Mouse (Mus musculus): ENCODE measurements around the gene Pnkp. TPM values are rescaled to one million over a fixed set of nuclear protein-coding genes. Genes with fewer than 3 reads are reported as not detected.

Pnkp gene
- polyA plus RNA-seq (2021) = 43.2 TPM

GRCm38 (mm10) chr7:44857042-44857552 lies at the start of gene Pnkp:
Pnkp (plus strand) TSS chr7:44857139.
- POLR2A ChIA-PET = interaction anchor here (0.6 to 2.6 kb wide), 2 partner anchors 11 to 293 kb away, joined by 3 to 9 read pairs; no protein-coding TSS in a partner anchor
- no peak for TF ChIP-seq CTCF (IDR thresholded peaks at IDR 0.05)
- peak; percentile 3 for ATAC-seq
- no peaks in the 10 kb centered on the region for H3K27me3 ChIP-seq
- CTCF ChIA-PET = no interaction called here
- peak; percentile 54 for DNase-seq (ENCODE audit: low read depth, low spot score)
- in situ Hi-C loops (cut with MboI; ENCODE audit: low pct_unique_long_range_greater_than_20kb) = loop anchor here (25.0 kb wide), 1 partner anchor 855 kb away; the partner anchor contains the start of genes Dbp, Fam83e, Rpl18 and Sphk2

GRCm38 (mm10) chr7:44808927-44809326 lies 48.0 kb upstream of the Pnkp start:
- TF ChIP-seq CTCF (IDR thresholded peaks at IDR 0.05) = no peak
- ChIA-PET POLR2A (no interaction called here), CTCF (no interaction called here)
- H3K27me3 ChIP-seq = peaks cover 3% of the 10 kb centered on the region
- in situ Hi-C loops (cut with MboI; ENCODE audit: low pct_unique_long_range_greater_than_20kb) = no loop called here
- ATAC-seq = no peak
- DNase-seq (ENCODE audit: low read depth, low spot score) = no peak

- DNase-seq (ENCODE audit: low read depth, low spot score) (no peak), ATAC-seq (no peak)
- CTCF ChIA-PET = no interaction called here
- no peak for TF ChIP-seq CTCF (IDR thresholded peaks at IDR 0.05)
- H3K27me3 ChIP-seq = no peaks in the 10 kb centered on the region
- in situ Hi-C loops (cut with MboI; ENCODE audit: low pct_unique_long_range_greater_than_20kb) = no loop called here
- POLR2A ChIA-PET = no interaction called here
Observed at GRCm38 (mm10) chr7:44809466-44809865, 47.5 kb upstream of the Pnkp start.

GRCm38 (mm10) chr7:44810365-44810764 lies 46.6 kb upstream of the Pnkp start:
- no peak for DNase-seq (ENCODE audit: low read depth, low spot score)
- ChIA-PET POLR2A (no interaction called here), CTCF (no interaction called here)
- TF ChIP-seq CTCF (IDR thresholded peaks at IDR 0.05) = no peak
- in situ Hi-C loops (cut with MboI; ENCODE audit: low pct_unique_long_range_greater_than_20kb) = no loop called here
- ATAC-seq = no peak
- H3K27me3 ChIP-seq = no peaks in the 10 kb centered on the region

GRCm38 (mm10) chr7:44810819-44811557 lies 46.0 kb upstream of the Pnkp start:
- ATAC-seq (no peak), DNase-seq (ENCODE audit: low read depth, low spot score) (no peak)
- in situ Hi-C loops (cut with MboI; ENCODE audit: low pct_unique_long_range_greater_than_20kb) = no loop called here
- CTCF ChIA-PET = interaction anchor here (1.9 kb wide), 1 partner anchor 66 kb away, joined by 4 read pairs; no protein-coding TSS in a partner anchor
- no peak for TF ChIP-seq CTCF (IDR thresholded peaks at IDR 0.05)
- POLR2A ChIA-PET = no interaction called here
- H3K27me3 ChIP-seq = no peaks in the 10 kb centered on the region

- in situ Hi-C loops (cut with MboI; ENCODE audit: low pct_unique_long_range_greater_than_20kb) = no loop called here
- H3K27me3 ChIP-seq = no peaks in the 10 kb centered on the region
- ChIA-PET POLR2A (no interaction called here), CTCF (interaction anchor here (1.9 kb wide), 1 partner anchor 67 kb away, joined by 4 read pairs; no protein-coding TSS in a partner anchor)
- ATAC-seq (no peak), DNase-seq (ENCODE audit: low read depth, low spot score) (no peak)
- TF ChIP-seq CTCF (IDR thresholded peaks at IDR 0.05) = no peak
Observed at GRCm38 (mm10) chr7:44812651-44813325, 44.2 kb upstream of the Pnkp start.

GRCm38 (mm10) chr7:44813985-44814384 lies 43.0 kb upstream of the Pnkp start:
- no peaks in the 10 kb centered on the region for H3K27me3 ChIP-seq
- ATAC-seq (no peak), DNase-seq (ENCODE audit: low read depth, low spot score) (no peak)
- in situ Hi-C loops (cut with MboI; ENCODE audit: low pct_unique_long_range_greater_than_20kb) = no loop called here
- TF ChIP-seq CTCF (IDR thresholded peaks at IDR 0.05) = no peak
- CTCF ChIA-PET = interaction anchor here (0.8 to 1.1 kb wide), 2 partner anchors 12 kb away, joined by 3 read pairs; no protein-coding TSS in a partner anchor
- POLR2A ChIA-PET = no interaction called here

GRCm38 (mm10) chr7:44814423-44814822 lies 42.5 kb upstream of the Pnkp start:
- POLR2A ChIA-PET = no interaction called here
- no peak for ATAC-seq
- no peak for DNase-seq (ENCODE audit: low read depth, low spot score)
- TF ChIP-seq CTCF (IDR thresholded peaks at IDR 0.05) = no peak
- H3K27me3 ChIP-seq = no peaks in the 10 kb centered on the region
- in situ Hi-C loops (cut with MboI; ENCODE audit: low pct_unique_long_range_greater_than_20kb) = no loop called here
- CTCF ChIA-PET = interaction anchor here (0.8 to 1.1 kb wide), 2 partner anchors 11 to 13 kb away, joined by 3 read pairs; no protein-coding TSS in a partner anchor

GRCm38 (mm10) chr7:44814952-44815553 lies 41.9 kb upstream of the Pnkp start:
- H3K27me3 ChIP-seq = no peaks in the 10 kb centered on the region
- ChIA-PET CTCF (interaction anchor here (1.1 to 3.9 kb wide), 3 partner anchors 9 to 13 kb away, joined by 3 to 21 read pairs (median 3); no protein-coding TSS in a partner anchor), POLR2A (no interaction called here)
- ATAC-seq = no peak
- in situ Hi-C loops (cut with MboI; ENCODE audit: low pct_unique_long_range_greater_than_20kb) = loop anchor here (5.0 kb wide), 1 partner anchor 68 kb away; the partner anchor contains the start of gene Vrk3
- no peak for TF ChIP-seq CTCF (IDR thresholded peaks at IDR 0.05)
- DNase-seq (ENCODE audit: low read depth, low spot score) = no peak

GRCm38 (mm10) chr7:44815721-44816469 lies 41.0 kb upstream of the Pnkp start, which contains the start of the genes Nup62 and Il4i1:
Nup62 (plus strand) TSS chr7:44816088.
Il4i1 (plus strand) TSS chr7:44816387.
- in situ Hi-C loops (cut with MboI; ENCODE audit: low pct_unique_long_range_greater_than_20kb) = loop anchor here (5.0 kb wide), 1 partner anchor 69 kb away; the partner anchor contains the start of gene Vrk3
- TF ChIP-seq CTCF (IDR thresholded peaks at IDR 0.05) = no peak
- ChIA-PET POLR2A (interaction anchor here (1.3 kb wide), 1 partner anchor 14 kb away, joined by 5 read pairs; no protein-coding TSS in a partner anchor), CTCF (interaction anchor here (1.3 to 3.9 kb wide), 2 partner anchors 8 to 11 kb away, joined by 3 to 21 read pairs; no protein-coding TSS in a partner anchor)
- ATAC-seq = peak; percentile 92
- no peaks in the 10 kb centered on the region for H3K27me3 ChIP-seq
- DNase-seq (ENCODE audit: low read depth, low spot score) = peak; percentile 98
